Comparison of ENCODE assay signal across 24 mouse cellular contexts in genomic region chr4:98019811-98020210, GRCm38 (mm10).
"Had no signal": no experiment of that assay in that cellular context is flagged by ENCODE, and none has a peak within 500 bp of the region (broad histone marks: within the 10 kb centered on the region; RNA-seq: fewer than 3 reads in every experiment).

No protein-coding gene starts in this region.

- H3K27me3 ChIP-seq: heart, embryonic 12.5 days; hindbrain, embryonic 12.5 days; hindbrain, embryonic 15.5 days; limb, embryonic 12.5 days; liver, embryonic 12.5 days had no signal

- ATAC-seq: inflammation-experienced regulatory T-cells, adult 6 months; intestine, embryonic 16.5 days; liver, embryonic 12.5 days had no signal

- H3K9me3 ChIP-seq: heart, embryonic 10.5 days; heart, embryonic 12.5 days; hindbrain, embryonic 10.5 days; hindbrain, embryonic 12.5 days; hindbrain, embryonic 15.5 days; limb, embryonic 12.5 days; liver, embryonic 12.5 days had no signal

- H3K4me3 ChIP-seq: gastrocnemius, adult 2 months; heart, embryonic 10.5 days; heart, embryonic 12.5 days; hindbrain, embryonic 10.5 days; hindbrain, embryonic 12.5 days; hindbrain, embryonic 15.5 days; layer of hippocampus, adult 2 months; left cerebral cortex, adult 2 months; limb, embryonic 12.5 days; liver, embryonic 12.5 days had no signal

- H3K4me1 ChIP-seq: heart, embryonic 10.5 days; heart, embryonic 12.5 days; hindbrain, embryonic 10.5 days; liver, embryonic 12.5 days had no signal

- H3K36me3 ChIP-seq: hindbrain, embryonic 15.5 days; liver, embryonic 12.5 days had no signal

- H3K27ac ChIP-seq: gastrocnemius, adult 2 months; heart, embryonic 10.5 days; hindbrain, embryonic 10.5 days; hindbrain, embryonic 12.5 days; hindbrain, embryonic 15.5 days; layer of hippocampus, adult 2 months; left cerebral cortex, adult 2 months; limb, embryonic 12.5 days; liver, embryonic 12.5 days; liver, embryonic 14.5 days had no signal

- DNase-seq: gastrocnemius, adult 2 months; gastrocnemius, postnatal 10 days; gastrocnemius, postnatal 25 days; heart, adult 18-20 months; heart, postnatal 10 days; heart, postnatal 4 days; kidney, adult 18-20 months; kidney, adult 8-10 months; kidney, postnatal 10 days; kidney, postnatal 25 days; kidney, postnatal 4 days; left cerebral cortex, postnatal 4 days had no signal

- H3K9ac ChIP-seq: heart, embryonic 12.5 days; hindbrain, embryonic 12.5 days; hindbrain, embryonic 15.5 days; limb, embryonic 12.5 days; liver, embryonic 12.5 days; liver, embryonic 14.5 days had no signal

- H3K4me2 ChIP-seq: heart, embryonic 12.5 days; hindbrain, embryonic 12.5 days; hindbrain, embryonic 15.5 days; limb, embryonic 12.5 days; liver, embryonic 12.5 days had no signal
